8 mouse cellular contexts compared by ENCODE assay signal in genomic region chr2:35622261-35623103, GRCm38 (mm10).
DNase-seq lines count a peak whose midpoint lies in the region; ATAC-seq and TF ChIP-seq lines count a peak whose summit lies in the region.

No protein-coding gene starts in this region.

- H3K4me2 ChIP-seq in liver, embryonic 13.5 days: peak overlapping the region; percentile 71

- WGBS in thymus, adult 2 months: 36% methylated on average over 20 of the region's 20 CpGs
- WGBS in liver, embryonic 13.5 days (ENCODE audit: insufficient replicate concordance): 8% methylated on average over 20 of the region's 20 CpGs

- no peak overlapping the region for H3K27ac ChIP-seq in thymus, adult 2 months (ENCODE audit: control insufficient read depth, insufficient read depth, low read length)
- H3K27ac ChIP-seq in liver, embryonic 13.5 days: peak overlapping the region; percentile 29; the same call in 1 of the 2 replicates

- ATAC-seq in liver, embryonic 13.5 days (ENCODE audit: low read depth): no peak

- H3K9ac ChIP-seq in liver, embryonic 13.5 days: peak overlapping the region; percentile 66

- H3K36me3 ChIP-seq in thymus, adult 2 months (ENCODE audit: control insufficient read depth, insufficient read depth, low read length): no peaks in the 10 kb centered on the region
- H3K36me3 ChIP-seq in liver, embryonic 13.5 days: no peaks in the 10 kb centered on the region; the same call in 1 of the 2 replicates

- TF ChIP-seq POLR2A in thymus, adult 2 months (IDR thresholded peaks at IDR 0.05; ENCODE audit: control insufficient read depth, extremely low read depth, insufficient read depth, low read length, poor library complexity): no peak

- no peaks in the 10 kb centered on the region for H3K9me3 ChIP-seq in liver, embryonic 13.5 days (replicated peaks)

- peaks cover 11% of the 10 kb centered on the region; the same call in 1 of the 2 replicates for H3K4me1 ChIP-seq in thymus, adult 2 months (replicated peaks; ENCODE audit: control insufficient read depth, insufficient read depth, low read length)
- H3K4me1 ChIP-seq in liver, embryonic 13.5 days (replicated peaks): peaks cover 76% of the 10 kb centered on the region

- peak; percentile 77 for DNase-seq in cerebellum, adult 11-12 months
- DNase-seq in cerebellum, adult 8-10 months: no peak
- DNase-seq in thymus, adult 2 months: no peak
- DNase-seq in thymus, postnatal 14 days: no peak
- DNase-seq in liver, embryonic 13.5 days: no peak
- DNase-seq in left cerebral cortex, postnatal 14 days (ENCODE audit: low spot score in 2 of 2): no peak
- no peak for DNase-seq in urinary bladder, postnatal 14 days (ENCODE audit: low spot score)
- DNase-seq in ovary, postnatal 10 days (ENCODE audit: low spot score): no peak

- TF ChIP-seq CTCF in thymus, adult 2 months (IDR thresholded peaks at IDR 0.05; ENCODE audit: borderline replicate concordance, control insufficient read depth, extremely low read depth, insufficient read depth, low read length, poor library complexity): no peak

- H3K4me3 ChIP-seq in thymus, adult 2 months (ENCODE audit: control insufficient read depth, insufficient read depth, low read length): peak overlapping the region; percentile 33
- H3K4me3 ChIP-seq in liver, embryonic 13.5 days (replicated peaks): peak overlapping the region; percentile 63

- H3K27me3 ChIP-seq in thymus, adult 2 months (ENCODE audit: control insufficient read depth, insufficient read depth, low read length): no peaks in the 10 kb centered on the region; the same call in 1 of the 2 replicates
- H3K27me3 ChIP-seq in liver, embryonic 13.5 days: peaks cover 37% of the 10 kb centered on the region

- intact Hi-C loops in left cerebral cortex, postnatal 14 days (cut with DNase I): no loop called here
